ENCODE assay signal across 8 mouse cellular contexts in genomic region chr5:129669453-129670035, GRCm38 (mm10). TPM values are rescaled to one million over a fixed set of nuclear protein-coding genes. Genes with fewer than 3 reads are reported as not detected.
DNase-seq lines count a peak whose midpoint lies in the region; ATAC-seq and TF ChIP-seq lines count a peak whose summit lies in the region.

No protein-coding gene starts in this region.

- H3K9me3 ChIP-seq in kidney, embryonic 16.5 days (ENCODE audit: low read length), result peaks cover 8% of the 10 kb centered on the region
- peaks cover 4% of the 10 kb centered on the region; the same call in 1 of the 2 replicates for H3K9me3 ChIP-seq in neural tube, embryonic 12.5 days

- no peaks in the 10 kb centered on the region for H3K4me1 ChIP-seq in spleen, adult 2 months (ENCODE audit: control insufficient read depth, insufficient read depth, insufficient read length)
- H3K4me1 ChIP-seq in kidney, embryonic 16.5 days (ENCODE audit: insufficient read depth, low read length), result peaks cover 11% of the 10 kb centered on the region
- peaks cover 12% of the 10 kb centered on the region for H3K4me1 ChIP-seq in neural tube, embryonic 12.5 days

- no peak overlapping the region for H3K27ac ChIP-seq in spleen, adult 2 months (ENCODE audit: insufficient read depth, low read length)
- H3K27ac ChIP-seq in kidney, embryonic 16.5 days (ENCODE audit: low read length), result peak overlapping the region; percentile 26; the same call in 1 of the 2 replicates
- H3K27ac ChIP-seq in neural tube, embryonic 12.5 days, result no peak overlapping the region

- no peaks in the 10 kb centered on the region for H3K27me3 ChIP-seq in spleen, adult 2 months (ENCODE audit: control insufficient read depth, insufficient read depth, low read length)
- no peaks in the 10 kb centered on the region for H3K27me3 ChIP-seq in kidney, embryonic 16.5 days (ENCODE audit: insufficient read depth, low read length)
- no peaks in the 10 kb centered on the region for H3K27me3 ChIP-seq in neural tube, embryonic 12.5 days (replicated peaks)

- peak overlapping the region; percentile 89 for H3K9ac ChIP-seq in kidney, embryonic 16.5 days (replicated peaks; ENCODE audit: low read length)
- peak overlapping the region; percentile 81 for H3K9ac ChIP-seq in neural tube, embryonic 12.5 days

- TF ChIP-seq CTCF in spleen, adult 2 months (IDR thresholded peaks at IDR 0.05; ENCODE audit: extremely low read depth, insufficient read depth, insufficient read length, insufficient replicate concordance), result no peak

- no peak for TF ChIP-seq POLR2A in spleen, adult 2 months (IDR thresholded peaks at IDR 0.05; ENCODE audit: low read depth, low read length)

- peak overlapping the region; percentile 60 for H3K4me2 ChIP-seq in kidney, embryonic 16.5 days (replicated peaks; ENCODE audit: low read depth, low read length)
- H3K4me2 ChIP-seq in neural tube, embryonic 12.5 days (replicated peaks), result peak overlapping the region; percentile 80

- intact Hi-C loops in gastrocnemius, postnatal 36 days (cut with DNase I), result loop anchor here (5.0 kb wide), 1 partner anchor 48 kb away; the partner anchor contains the start of gene Mrps17

- peak; percentile 70 for ATAC-seq in erythroblast, adult 5-6 weeks (replicated peaks; ENCODE audit: low FRiP score, poor library complexity, severe bottlenecking)
- ATAC-seq in kidney, embryonic 16.5 days (ENCODE audit: low FRiP score, low TSS enrichment), result no peak; the same call in 1 of the 2 replicates
- ATAC-seq in neural tube, embryonic 12.5 days (ENCODE audit: low FRiP score, low read depth), result peak; percentile 56; the same call in 1 of the 2 replicates

- H3K36me3 ChIP-seq in spleen, adult 2 months (ENCODE audit: control insufficient read depth, insufficient read depth, low read length), result no peaks in the 10 kb centered on the region
- no peaks in the 10 kb centered on the region for H3K36me3 ChIP-seq in kidney, embryonic 16.5 days (ENCODE audit: insufficient read depth, low read length)
- no peaks in the 10 kb centered on the region for H3K36me3 ChIP-seq in neural tube, embryonic 12.5 days

- DNase-seq in spleen, adult 2 months (ENCODE audit: low read depth in 1 of 2, low spot score in 2 of 2), result peak in 1 of 2 experiments; percentile 2
- no peak for DNase-seq in spleen, postnatal 4 days (ENCODE audit: low spot score in 2 of 2)
- DNase-seq in gastrocnemius, adult 8-10 months (ENCODE audit: low spot score in 2 of 2), result no peak
- no peak for DNase-seq in gastrocnemius, postnatal 36 days
- DNase-seq in urinary bladder, postnatal 36 days (ENCODE audit: low spot score in 2 of 2), result no peak

- 2% methylated on average over 31 of the region's 31 CpGs for WGBS in spleen, adult 2 months
- under 1% methylated on average over 31 of the region's 31 CpGs for WGBS in kidney, embryonic 16.5 days
- under 1% methylated on average over 31 of the region's 31 CpGs for WGBS in neural tube, embryonic 12.5 days

- peak overlapping the region; percentile 77 for H3K4me3 ChIP-seq in spleen, adult 2 months (ENCODE audit: extremely low read depth, insufficient read depth, insufficient read length)
- H3K4me3 ChIP-seq in kidney, embryonic 16.5 days (ENCODE audit: low read length), result peak overlapping the region; percentile 85
- peak overlapping the region; percentile 73 for H3K4me3 ChIP-seq in neural tube, embryonic 12.5 days

RNA-seq across cellular contexts. Expression of gene Zfp11, which starts 0.4 kb away (rescaled TPM):
- polyA plus RNA-seq in spleen, adult 2 months (2012; rRNA removed), result 0.61 and 0.73 TPM in 2 replicates
- 2.7 and 3.7 TPM in 2 replicates for total RNA-seq in erythroblast, adult 5-6 weeks (2015; ENCODE audit: low replicate concordance)
- total RNA-seq in erythroblast, adult 5-6 weeks (2017; ENCODE audit: low replicate concordance), result 0.28 and 1.5 TPM in 2 replicates
- 6.3 and 6.6 TPM in 2 replicates for polyA plus RNA-seq in kidney, embryonic 16.5 days (2015; fragmentation: Nextera tagmentation; extraction: Ambion mirVana)
- polyA plus RNA-seq in neural tube, embryonic 12.5 days (2016; fragmentation: Nextera tagmentation; extraction: Ambion mirVana), result 5.7 and 7.5 TPM in 2 replicates
- total RNA-seq in gastrocnemius, adult 8-10 months (2022), result 1 to 10 TPM; 2.1 to 2.6 (median 2.4) TPM
- total RNA-seq in gastrocnemius, postnatal 36 days (2021), result 1 to 10 TPM; 1.3 to 2.2 TPM

RNA-seq across cellular contexts. Expression of gene Sept14, which starts 38.8 kb away (rescaled TPM):
- not detected in 2 replicates for polyA plus RNA-seq in spleen, adult 2 months (2012; rRNA removed)
- not detected in 2 replicates for total RNA-seq in erythroblast, adult 5-6 weeks (2015; ENCODE audit: low replicate concordance)
- not detected in 2 replicates for total RNA-seq in erythroblast, adult 5-6 weeks (2017; ENCODE audit: low replicate concordance)
- polyA plus RNA-seq in kidney, embryonic 16.5 days (2015; fragmentation: Nextera tagmentation; extraction: Ambion mirVana), result not detected in 2 replicates
- polyA plus RNA-seq in neural tube, embryonic 12.5 days (2016; fragmentation: Nextera tagmentation; extraction: Ambion mirVana), result not detected in 2 replicates
- total RNA-seq in gastrocnemius, adult 8-10 months (2022), result not detected
- not detected for total RNA-seq in gastrocnemius, postnatal 36 days (2021)

RNA-seq across cellular contexts. Expression of gene Mrps17, which starts 45.8 kb away (rescaled TPM):
- 29.2 and 34.9 TPM in 2 replicates for polyA plus RNA-seq in spleen, adult 2 months (2012; rRNA removed)
- total RNA-seq in erythroblast, adult 5-6 weeks (2015; ENCODE audit: low replicate concordance), result 26.1 and 70.1 TPM in 2 replicates
- total RNA-seq in erythroblast, adult 5-6 weeks (2017; ENCODE audit: low replicate concordance), result 10.6 and 17.0 TPM in 2 replicates
- polyA plus RNA-seq in kidney, embryonic 16.5 days (2015; fragmentation: Nextera tagmentation; extraction: Ambion mirVana), result 198 and 203 TPM in 2 replicates
- polyA plus RNA-seq in neural tube, embryonic 12.5 days (2016; fragmentation: Nextera tagmentation; extraction: Ambion mirVana), result 153 and 156 TPM in 2 replicates
- total RNA-seq in gastrocnemius, adult 8-10 months (2022), result 10 to 100 TPM; 51.7 to 62.7 (median 57.5) TPM
- total RNA-seq in gastrocnemius, postnatal 36 days (2021), result 10 to 100 TPM; 53.7 to 63.5 TPM

RNA-seq across cellular contexts. Expression of gene Nipsnap2, which starts 55.3 kb away (rescaled TPM):
- polyA plus RNA-seq in spleen, adult 2 months (2012; rRNA removed), result 16.3 and 19.4 TPM in 2 replicates
- 7.9 and 12.3 TPM in 2 replicates for total RNA-seq in erythroblast, adult 5-6 weeks (2015; ENCODE audit: low replicate concordance)
- 5.4 and 9.5 TPM in 2 replicates for total RNA-seq in erythroblast, adult 5-6 weeks (2017; ENCODE audit: low replicate concordance)
- 152 and 161 TPM in 2 replicates for polyA plus RNA-seq in kidney, embryonic 16.5 days (2015; fragmentation: Nextera tagmentation; extraction: Ambion mirVana)
- 73.0 and 77.7 TPM in 2 replicates for polyA plus RNA-seq in neural tube, embryonic 12.5 days (2016; fragmentation: Nextera tagmentation; extraction: Ambion mirVana)
- 100 to 1,000 TPM; 494 to 562 (median 513) TPM for total RNA-seq in gastrocnemius, adult 8-10 months (2022)
- 100 to 1,000 TPM; 503 to 556 TPM for total RNA-seq in gastrocnemius, postnatal 36 days (2021)
